Mouse (Mus musculus) stomach, postnatal 0 days (tissue): ENCODE measurements around the gene Hdc.

Experiments used
- CTCF ChIP-seq: IDR thresholded peaks from 2 replicates; pipeline ENCODE4 v1.5.1; 2016; ENCODE audit warnings: antibody characterized with exemption, low read depth, mild to moderate bottlenecking, moderate library complexity
- EP300 ChIP-seq: optimal IDR thresholded peaks from 2 replicates; pipeline ENCODE3; 2016; ENCODE audit warnings: antibody characterized with exemption

DNA sequence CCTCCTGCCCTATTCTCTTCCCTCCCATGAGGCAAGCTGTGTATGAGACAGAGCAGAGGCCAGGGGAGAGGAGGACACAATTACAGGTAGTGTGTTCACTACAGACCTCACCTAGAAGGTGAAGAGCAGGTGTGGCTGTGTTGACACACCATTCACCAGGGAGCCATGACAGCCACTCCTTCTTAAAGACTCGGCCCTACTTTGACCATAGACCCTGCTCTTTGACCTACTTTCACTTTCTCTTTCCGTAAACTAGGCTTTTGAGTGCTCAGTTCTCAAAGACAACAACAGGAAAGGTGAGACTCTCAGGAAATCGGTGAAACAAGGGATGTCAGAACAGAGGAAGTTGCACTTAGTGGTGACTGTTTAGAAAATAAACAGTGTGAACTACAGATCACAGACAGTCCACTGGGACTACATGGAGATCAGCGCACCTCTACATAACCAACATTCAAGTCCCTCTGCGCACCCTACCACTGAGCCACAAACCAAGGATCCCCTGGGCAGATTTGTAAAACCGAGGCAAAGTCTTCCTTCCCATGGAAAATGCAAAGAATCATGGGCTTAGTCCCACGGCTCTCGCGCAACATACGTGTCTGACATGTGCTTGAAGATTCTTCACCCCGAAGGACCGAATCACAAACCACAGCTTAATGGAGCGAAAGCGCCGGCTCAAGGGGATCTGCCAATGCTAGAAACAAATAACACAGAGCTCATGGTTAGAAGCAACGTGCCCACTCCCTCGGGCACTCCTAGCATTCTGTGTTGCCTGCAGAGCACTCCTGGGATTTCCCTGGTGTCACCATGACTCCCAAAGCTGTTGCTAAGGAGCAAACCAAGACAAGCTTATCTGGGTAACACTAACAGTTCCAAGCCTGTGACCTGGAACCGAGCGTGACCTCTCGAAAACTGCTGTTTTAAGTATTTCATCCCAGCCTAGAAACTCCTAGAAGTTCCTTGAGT is 21.5 kb downstream of the Hdc start:
- TF ChIP-seq CTCF (no peak), EP300 (no peak)
